15 mouse cellular contexts compared by ENCODE assay signal in genomic region chr19:24528129-24528730, GRCm38 (mm10). TPM values are rescaled to one million over a fixed set of nuclear protein-coding genes. Genes with fewer than 3 reads are reported as not detected.
DNase-seq lines count a peak whose midpoint lies in the region; ATAC-seq lines count a peak whose summit lies in the region.
"Had no signal": no experiment of that assay in that cellular context is flagged by ENCODE, and none has a peak within 500 bp of the region (broad histone marks: within the 10 kb centered on the region; RNA-seq: fewer than 3 reads in every experiment).

No protein-coding gene starts in this region.

- H3K9me3 ChIP-seq in heart, embryonic 11.5 days (replicated peaks; ENCODE audit: control insufficient read depth, low read length), result no peaks in the 10 kb centered on the region
- H3K9me3 ChIP-seq in intestine, embryonic 14.5 days (ENCODE audit: control insufficient read depth, low read length), result no peaks in the 10 kb centered on the region
- H3K9me3 ChIP-seq in liver, embryonic 16.5 days (replicated peaks; ENCODE audit: control insufficient read depth, low read length), result no peaks in the 10 kb centered on the region
- no peaks in the 10 kb centered on the region for H3K9me3 ChIP-seq in kidney, embryonic 15.5 days (replicated peaks)
- H3K9me3 ChIP-seq: embryonic facial prominence, embryonic 15.5 days; hindbrain, embryonic 15.5 days had no signal

- no peaks in the 10 kb centered on the region for H3K27me3 ChIP-seq in heart, embryonic 11.5 days (ENCODE audit: control insufficient read depth, insufficient read depth, low read length)
- H3K27me3 ChIP-seq in intestine, embryonic 14.5 days (replicated peaks; ENCODE audit: control insufficient read depth, insufficient read depth, low read length), result no peaks in the 10 kb centered on the region
- H3K27me3 ChIP-seq in liver, embryonic 16.5 days (ENCODE audit: control insufficient read depth, insufficient read depth, low read depth, low read length), result no peaks in the 10 kb centered on the region
- no peaks in the 10 kb centered on the region for H3K27me3 ChIP-seq in kidney, embryonic 15.5 days
- H3K27me3 ChIP-seq: embryonic facial prominence, embryonic 15.5 days; hindbrain, embryonic 15.5 days had no signal

- no peak for ATAC-seq in heart, embryonic 11.5 days (replicated peaks; ENCODE audit: insufficient number of reproducible peaks, low FRiP score, low TSS enrichment)
- no peak for ATAC-seq in intestine, embryonic 14.5 days (replicated peaks; ENCODE audit: low FRiP score, low TSS enrichment, low read depth)
- peak; percentile 63 for ATAC-seq in liver, embryonic 16.5 days (ENCODE audit: low read depth)
- no peak for ATAC-seq in kidney, embryonic 15.5 days (replicated peaks; ENCODE audit: low FRiP score)
- ATAC-seq: forebrain, embryonic 16.5 days had no signal

- DNase-seq in heart, postnatal 36 days, result no peak
- peak; percentile 85 for DNase-seq in 416B (ENCODE audit: low read depth)
- DNase-seq in intestine, embryonic 14.5 days (ENCODE audit: low spot score), result no peak
- DNase-seq in layer of hippocampus, postnatal 25 days (ENCODE audit: extremely low spot score in 1 of 2, low spot score in 1 of 2), result no peak
- no peak for DNase-seq in layer of hippocampus, adult 9-10 months (ENCODE audit: low spot score)
- DNase-seq: cerebellum, adult 18-20 months; gastrocnemius, postnatal 25 days; kidney, postnatal 10 days had no signal

- peaks cover 11% of the 10 kb centered on the region for H3K4me1 ChIP-seq in heart, embryonic 11.5 days (ENCODE audit: control insufficient read depth, insufficient read depth, low read length)
- no peaks in the 10 kb centered on the region for H3K4me1 ChIP-seq in intestine, embryonic 14.5 days (replicated peaks; ENCODE audit: control insufficient read depth, insufficient read depth, low read length)
- peaks cover 35% of the 10 kb centered on the region for H3K4me1 ChIP-seq in liver, embryonic 16.5 days (ENCODE audit: control insufficient read depth, low read depth, low read length)
- H3K4me1 ChIP-seq in kidney, embryonic 15.5 days, result no peaks in the 10 kb centered on the region
- H3K4me1 ChIP-seq: embryonic facial prominence, embryonic 15.5 days; hindbrain, embryonic 15.5 days had no signal

- H3K36me3 ChIP-seq in heart, embryonic 11.5 days (ENCODE audit: control insufficient read depth, insufficient read depth, low read length), result no peaks in the 10 kb centered on the region
- no peaks in the 10 kb centered on the region for H3K36me3 ChIP-seq in intestine, embryonic 14.5 days (ENCODE audit: control insufficient read depth, insufficient read depth, low read length)
- no peaks in the 10 kb centered on the region for H3K36me3 ChIP-seq in liver, embryonic 16.5 days (ENCODE audit: control insufficient read depth, insufficient read depth)
- H3K36me3 ChIP-seq in kidney, embryonic 15.5 days, result no peaks in the 10 kb centered on the region
- H3K36me3 ChIP-seq: embryonic facial prominence, embryonic 15.5 days; hindbrain, embryonic 15.5 days had no signal

- H3K9ac ChIP-seq in heart, embryonic 11.5 days (ENCODE audit: low read depth, low read length), result no peak overlapping the region
- no peak overlapping the region for H3K9ac ChIP-seq in intestine, embryonic 14.5 days (ENCODE audit: low read length)
- H3K9ac ChIP-seq in liver, embryonic 16.5 days (ENCODE audit: low read depth, low read length), result no peak overlapping the region
- no peak overlapping the region for H3K9ac ChIP-seq in kidney, embryonic 15.5 days
- H3K9ac ChIP-seq: embryonic facial prominence, embryonic 15.5 days; hindbrain, embryonic 15.5 days had no signal

- intact Hi-C loops in heart, postnatal 36 days (cut with DNase I), result no loop called here

- no peak overlapping the region for H3K4me3 ChIP-seq in heart, embryonic 11.5 days (ENCODE audit: low read depth, low read length)
- H3K4me3 ChIP-seq in intestine, embryonic 14.5 days (ENCODE audit: low read depth, low read length), result no peak overlapping the region
- H3K4me3 ChIP-seq in liver, embryonic 16.5 days (ENCODE audit: low read depth, low read length), result no peak overlapping the region
- H3K4me3 ChIP-seq in kidney, embryonic 15.5 days (replicated peaks), result no peak overlapping the region
- H3K4me3 ChIP-seq: embryonic facial prominence, embryonic 15.5 days; hindbrain, embryonic 15.5 days had no signal

- no peak overlapping the region for H3K4me2 ChIP-seq in heart, embryonic 11.5 days
- no peak overlapping the region for H3K4me2 ChIP-seq in intestine, embryonic 14.5 days (ENCODE audit: low read length)
- peak overlapping the region; percentile 44 for H3K4me2 ChIP-seq in liver, embryonic 16.5 days (ENCODE audit: low read depth, low read length)
- no peak overlapping the region for H3K4me2 ChIP-seq in kidney, embryonic 15.5 days
- H3K4me2 ChIP-seq: embryonic facial prominence, embryonic 15.5 days; hindbrain, embryonic 15.5 days had no signal

- peak overlapping the region; percentile 43; the same call in 1 of the 2 replicates for H3K27ac ChIP-seq in heart, embryonic 11.5 days (ENCODE audit: low read depth, low read length)
- H3K27ac ChIP-seq in intestine, embryonic 14.5 days (ENCODE audit: low read depth), result peak overlapping the region; percentile 64
- H3K27ac ChIP-seq in liver, embryonic 16.5 days (ENCODE audit: low read length), result peak overlapping the region; percentile 74
- H3K27ac ChIP-seq in kidney, embryonic 15.5 days, result no peak overlapping the region
- H3K27ac ChIP-seq: embryonic facial prominence, embryonic 15.5 days; hindbrain, embryonic 15.5 days had no signal

- 70% methylated on average over 4 of the region's 4 CpGs for WGBS in heart, embryonic 11.5 days (ENCODE audit: insufficient replicate concordance)
- WGBS in intestine, embryonic 14.5 days, result 61% methylated on average over 4 of the region's 4 CpGs
- WGBS in liver, embryonic 16.5 days (ENCODE audit: insufficient replicate concordance), result 20% methylated on average over 4 of the region's 4 CpGs
- 74% methylated on average over 4 of the region's 4 CpGs for WGBS in kidney, embryonic 15.5 days

RNA-seq across cellular contexts. Expression of gene Pip5k1b, which starts 27.4 kb away (rescaled TPM):
- 12.3 TPM in 2 replicates for polyA plus RNA-seq in heart, embryonic 11.5 days (2014; fragmentation: Nextera tagmentation; extraction: Ambion mirVana)
- 10 to 100 TPM; 22.1 to 27.5 TPM for total RNA-seq in heart, postnatal 36 days (2021)
- 12.4 and 12.6 TPM in 2 replicates for polyA plus RNA-seq in intestine, embryonic 14.5 days (2014; fragmentation: Nextera tagmentation; extraction: Ambion mirVana)
- polyA plus RNA-seq in liver, embryonic 16.5 days (2015; fragmentation: Nextera tagmentation; extraction: Ambion mirVana), result 8.3 and 8.7 TPM in 2 replicates
- total RNA-seq in layer of hippocampus, postnatal 25 days (2021), result 10 to 100 TPM; 63.7 to 64.4 TPM
- 2.6 and 2.9 TPM in 2 replicates for polyA plus RNA-seq in kidney, embryonic 15.5 days (2015; fragmentation: Nextera tagmentation; extraction: Ambion mirVana)
- polyA plus RNA-seq: liver, adult 2 months had no signal

RNA-seq across cellular contexts. Expression of gene Fam122a, which starts 51.1 kb away (rescaled TPM):
- 42.6 and 43.5 TPM in 2 replicates for polyA plus RNA-seq in heart, embryonic 11.5 days (2014; fragmentation: Nextera tagmentation; extraction: Ambion mirVana)
- total RNA-seq in heart, postnatal 36 days (2021), result 10 to 100 TPM; 22.2 to 22.7 TPM
- polyA plus RNA-seq in intestine, embryonic 14.5 days (2014; fragmentation: Nextera tagmentation; extraction: Ambion mirVana), result 43.6 and 48.9 TPM in 2 replicates
- polyA plus RNA-seq in liver, embryonic 16.5 days (2015; fragmentation: Nextera tagmentation; extraction: Ambion mirVana), result 20.3 and 20.5 TPM in 2 replicates
- 10 to 100 TPM; 31.4 to 39.5 TPM for total RNA-seq in layer of hippocampus, postnatal 25 days (2021)
- polyA plus RNA-seq in kidney, embryonic 15.5 days (2015; fragmentation: Nextera tagmentation; extraction: Ambion mirVana), result 48.0 and 49.7 TPM in 2 replicates
